Mouse (Mus musculus) C2C12 (cell line): ENCODE data around the gene Dyrk1b.
"Not testable (repeated sequence)": the region's sequence is repeated elsewhere in the genome, so short reads cannot be mapped to it uniquely, and the experiment has no call there.

Source experiments
- CTCF ChIP-seq: IDR thresholded peaks from one replicate; pipeline ENCODE4 v1.5.1; 2011; ENCODE audit not compliant: control insufficient read depth, insufficient read depth, insufficient read length
- MAX ChIP-seq: IDR thresholded peaks from one replicate; pipeline ENCODE4 v1.6.1; 2011; ENCODE audit warnings: mild to moderate bottlenecking, control low read depth

- TF ChIP-seq MAX, CTCF: not testable (repeated sequence)
Observed at GRCm38 (mm10) chr7:28226836-28227235, 47.6 kb downstream of the Dyrk1b start.
